Mouse (Mus musculus) olfactory bulb, adult 2 months (tissue): ENCODE results near the gene Ocel1. TPM values are rescaled to one million over a fixed set of nuclear protein-coding genes. Genes with fewer than 3 reads are reported as not detected.
A peak's percentile ranks its signal among the peaks of the same experiment; 100 is the strongest.

Experiments
- H3K27ac ChIP-seq: fragments of 200-500 bp; 2 replicates; pipeline ENCODE4 v1.5.1; 2012; ENCODE audit warnings: low read depth, low read length; ENCODE audit not compliant: insufficient read depth
- H3K4me1 ChIP-seq: fragments of 200-500 bp; 2 replicates; pipeline ENCODE4 v1.6.1; 2012; ENCODE audit warnings: low read length; ENCODE audit not compliant: control insufficient read depth, insufficient read depth
- H3K4me3 ChIP-seq: fragments of 200-500 bp; 2 replicates; pipeline ENCODE4 v1.5.1; 2012; ENCODE audit warnings: mild to moderate bottlenecking, low read depth, low read length, moderate library complexity; ENCODE audit not compliant: insufficient read depth
- CTCF ChIP-seq: fragments of 200-500 bp; IDR thresholded peaks from 2 replicates; pipeline ENCODE4 v1.5.1; 2012; ENCODE audit warnings: low read depth, mild to moderate bottlenecking, low read length, moderate library complexity; ENCODE audit not compliant: insufficient read depth
- POLR2A ChIP-seq: fragments of 200-500 bp; IDR thresholded peaks from 2 replicates; pipeline ENCODE4 v1.6.1; 2012; ENCODE audit warnings: mild to moderate bottlenecking, low read depth, low read length, moderate library complexity; ENCODE audit not compliant: insufficient read depth
- WGBS: fragments of 180-500 bp; shearing (Covaris S2); methylation state at CpG from one replicate; pipeline ENCODE4 v1.1.7; 2018; 5-methylcytosine and 5-hydroxymethylcytosine counted together
- polyA plus RNA-seq: library from polyadenylated mRNA; stranded (reverse); fragments of >200 nt; gene quantifications from 2 replicates; pipeline ENCODE4 v1.2.4, GENCODE M21; 2012; ENCODE audit warnings: low replicate concordance; ENCODE audit not compliant: missing spikeins, insufficient read depth, insufficient read length

Gene Ocel1
- polyA plus RNA-seq, 1 experiment, result not detected

GRCm38 (mm10) chr8:71383860-71384259 lies 12.8 kb downstream of the Ocel1 start:
- WGBS, result 87% methylated on average over 3 of the region's 3 CpGs

GRCm38 (mm10) chr8:71385212-71385835 lies 14.2 kb downstream of the Ocel1 start:
- Histone ChIP-seq H3K4me3 (no peak overlapping the region), H3K27ac (no peak overlapping the region), H3K4me1 (peaks cover 20% of the 10 kb centered on the region)
- TF ChIP-seq CTCF (no peak), POLR2A (no peak)
- 82% methylated on average over 12 of the region's 12 CpGs for WGBS

More at GRCm38 (mm10) chr8:71383860-71384259, 12.8 kb downstream of the Ocel1 start:
- H3K4me3 ChIP-seq, result no peak overlapping the region
- TF ChIP-seq POLR2A, result no peak
- TF ChIP-seq CTCF, result no peak
- peaks cover 34% of the 10 kb centered on the region for H3K4me1 ChIP-seq
- no peak overlapping the region for H3K27ac ChIP-seq

GRCm38 (mm10) chr8:71388267-71388666 lies 17.2 kb downstream of the Ocel1 start:
- TF ChIP-seq POLR2A (no peak), CTCF (no peak)
- H3K27ac ChIP-seq, result no peak overlapping the region
- no peak overlapping the region for H3K4me3 ChIP-seq
- WGBS, result 84% methylated on average over 1 of the region's 1 CpGs
- H3K4me1 ChIP-seq, result 0 out of 2 replicates have a peak, but pooled peaks cover 5% of the 10 kb centered on the region

GRCm38 (mm10) chr8:71391696-71392095 lies 20.6 kb downstream of the Ocel1 start:
- 97% methylated on average over 2 of the region's 2 CpGs for WGBS
- TF ChIP-seq CTCF (no peak), POLR2A (no peak)

GRCm38 (mm10) chr8:71392391-71392790 lies 21.3 kb downstream of the Ocel1 start:
- Histone ChIP-seq H3K27ac (no peak overlapping the region), H3K4me1 (peaks cover 5% of the 10 kb centered on the region), H3K4me3 (no peak overlapping the region)
- 74% methylated on average over 5 of the region's 5 CpGs for WGBS
- TF ChIP-seq POLR2A (no peak), CTCF (no peak)

More at GRCm38 (mm10) chr8:71391696-71392095, 20.6 kb downstream of the Ocel1 start:
- Histone ChIP-seq H3K4me3 (no peak overlapping the region), H3K27ac (no peak overlapping the region), H3K4me1 (peaks cover 9% of the 10 kb centered on the region)

GRCm38 (mm10) chr8:71392871-71393270 lies 21.8 kb downstream of the Ocel1 start:
- Histone ChIP-seq H3K4me3 (no peak overlapping the region), H3K27ac (no peak overlapping the region), H3K4me1 (peaks cover 9% of the 10 kb centered on the region)
- no peak for TF ChIP-seq CTCF
- TF ChIP-seq POLR2A, result no peak
- 11% methylated on average over 3 of the region's 3 CpGs for WGBS

GRCm38 (mm10) chr8:71394481-71394880 lies 23.4 kb downstream of the Ocel1 start:
- Histone ChIP-seq H3K4me3 (no peak overlapping the region; the same call in 1 of the 2 replicates), H3K4me1 (peaks cover 9% of the 10 kb centered on the region), H3K27ac (no peak overlapping the region)
- 81% methylated on average over 7 of the region's 7 CpGs for WGBS
- TF ChIP-seq CTCF (no peak), POLR2A (no peak)

GRCm38 (mm10) chr8:71395071-71395470 lies 24.0 kb downstream of the Ocel1 start:
- TF ChIP-seq POLR2A, result no peak
- no peak for TF ChIP-seq CTCF
- WGBS, result 85% methylated on average over 10 of the region's 10 CpGs
- no peak overlapping the region for H3K27ac ChIP-seq
- H3K4me3 ChIP-seq, result no peak overlapping the region; the same call in 1 of the 2 replicates
- peaks cover 9% of the 10 kb centered on the region for H3K4me1 ChIP-seq

- peak within 1 kb of the TSS; percentile 18 for H3K4me3 ChIP-seq
Measured at GRCm38 (mm10) chr8:71395629-71396028, 24.5 kb downstream of the Ocel1 start, which contains the start of gene Ushbp1. Gene Ushbp1, minus strand, starts transcription at chr8:71395802.

More at GRCm38 (mm10) chr8:71395629-71396028, 24.5 kb downstream of the Ocel1 start, which contains the start of gene Ushbp1:
- peak within 1 kb of the TSS; percentile 26 for H3K27ac ChIP-seq
- WGBS, result 84% methylated on average over 9 of the region's 9 CpGs
- TF ChIP-seq POLR2A, result no peak
- TF ChIP-seq CTCF, result no peak
- H3K4me1 ChIP-seq, result peaks cover 9% of the 10 kb centered on the region
